Mouse (Mus musculus) ES-E14 (cell line): ENCODE data around the gene Aacs. TPM values are rescaled to one million over a fixed set of nuclear protein-coding genes. Genes with fewer than 3 reads are reported as not detected.

Source experiments
- DNase-seq: peaks from one replicate; pipeline ENCODE4 v3.0.0-alpha.2; 2013; ENCODE audit warnings: low read depth, low spot score
- H3K27ac ChIP-seq: 2 replicates; pipeline ENCODE4 v1.5.1; 2012; ENCODE audit warnings: low read depth, mild to moderate bottlenecking, low read length, moderate library complexity, mixed read lengths; ENCODE audit not compliant: poor library complexity, insufficient read depth, severe bottlenecking
- H3K36me3 ChIP-seq: 2 replicates; pipeline ENCODE4 v1.6.1; 2012; ENCODE audit warnings: mild to moderate bottlenecking, low read length, moderate library complexity, mixed read lengths; ENCODE audit not compliant: control insufficient read depth, poor library complexity, insufficient read depth, severe bottlenecking
- H3K4me1 ChIP-seq, 2 experiments: fragments of 150-350 bp in 1 of 2; sonication (generic) in 1 of 2; 2 replicates each; pipeline ENCODE4 v1.6.1; 2012; ENCODE audit warnings: low read length in 2 of 2, mild to moderate bottlenecking in 1 of 2, mixed read lengths in 1 of 2; ENCODE audit not compliant: control insufficient read depth in 2 of 2, insufficient read depth in 2 of 2, poor library complexity in 1 of 2
- H3K4me3 ChIP-seq, 2 experiments: fragments of 150-350 bp in 1 of 2; sonication (generic) in 1 of 2; 2 replicates each; pipeline ENCODE4 v1.5.1; 2012; ENCODE audit warnings: low read length in 2 of 2, low read depth in 1 of 2, mild to moderate bottlenecking in 1 of 2, mixed read lengths in 1 of 2; ENCODE audit not compliant: insufficient read depth in 1 of 2, poor library complexity in 1 of 2, severe bottlenecking in 1 of 2
- H3K9ac ChIP-seq: 2 replicates; pipeline ENCODE4 v1.6.1; 2012; ENCODE audit warnings: low read depth, mild to moderate bottlenecking, low read length, mixed read lengths; ENCODE audit not compliant: poor library complexity, insufficient read depth, severe bottlenecking
- H3K9me3 ChIP-seq: fragments of 150-350 bp; sonication (generic); 2 replicates; pipeline ENCODE4 v1.6.1; 2012; ENCODE audit warnings: low read depth, mild to moderate bottlenecking, low read length; ENCODE audit not compliant: control insufficient read depth, insufficient read depth
- CHD2 ChIP-seq: IDR thresholded peaks from 2 replicates; pipeline ENCODE4 v1.6.1; 2014; ENCODE audit warnings: mild to moderate bottlenecking, low read depth, low read length, inconsistent platforms
- HCFC1 ChIP-seq: IDR thresholded peaks from 2 replicates; pipeline ENCODE4 v1.6.1; 2012; ENCODE audit warnings: low read length, inconsistent platforms, borderline replicate concordance; ENCODE audit not compliant: insufficient read depth
- MAFK ChIP-seq: IDR thresholded peaks from 2 replicates; pipeline ENCODE4 v1.6.1; 2014; ENCODE audit warnings: mild to moderate bottlenecking, low read depth, low read length, inconsistent platforms; ENCODE audit not compliant: insufficient read depth
- ZC3H11A ChIP-seq: IDR thresholded peaks from 2 replicates; pipeline ENCODE4 v1.6.1; 2012; ENCODE audit warnings: low read depth, mild to moderate bottlenecking, inconsistent platforms, low read length, borderline replicate concordance
- ZNF384 ChIP-seq: IDR thresholded peaks from 2 replicates; pipeline ENCODE4 v1.6.1; 2012; ENCODE audit warnings: low read depth, low read length, inconsistent platforms
- in situ Hi-C, 2 experiments: fragments of 600-800 bp; cut with MboI; formaldehyde crosslinking; loops; one replicate each; pipeline ENCODE4 v1.15.1; 2025; ENCODE audit warnings: low sequenced_read_pairs in 2 of 2, inconsistent platforms in 1 of 2; ENCODE audit not compliant: unreplicated experiment in 2 of 2
- total RNA-seq: library from RNA; depleted of rRNA; stranded (reverse); fragments of 300-350 nt; gene quantifications from 2 replicates; pipeline ENCODE4 v1.2.3, GENCODE M21; 2012

Aacs gene
- total RNA-seq, 1 experiment: 20.6 TPM

GRCm38 (mm10) chr5:125482474-125482873 lies 6.9 kb downstream of the Aacs start:
- in situ Hi-C loops: no loop called here

GRCm38 (mm10) chr5:125483712-125484611 lies 8.3 kb downstream of the Aacs start:
- 0 out of 4 replicates have a peak, but pooled peaks cover 0 to 2% of the 10 kb centered on the region in 2 experiments for H3K4me1 ChIP-seq
- H3K27ac ChIP-seq: no peak overlapping the region
- no peak overlapping the region for H3K4me3 ChIP-seq
- in situ Hi-C loops: no loop called here
- no peak for TF ChIP-seq ZC3H11A
- no peak for TF ChIP-seq MAFK
- no peak for TF ChIP-seq CHD2
- no peak for TF ChIP-seq HCFC1
- TF ChIP-seq ZNF384: no peak
- DNase-seq: no peak
- H3K9ac ChIP-seq: no peak overlapping the region
- H3K9me3 ChIP-seq: no peaks in the 10 kb centered on the region
- peaks cover 3% of the 10 kb centered on the region; the same call in 1 of the 2 replicates for H3K36me3 ChIP-seq

More at GRCm38 (mm10) chr5:125482474-125482873, 6.9 kb downstream of the Aacs start:
- TF ChIP-seq HCFC1 (no peak), MAFK (no peak), CHD2 (no peak), ZNF384 (no peak)
- DNase-seq: no peak
- Histone ChIP-seq H3K9ac (no peak overlapping the region), H3K27ac (no peak overlapping the region), H3K4me1 (peaks cover 0 to 6% of the 10 kb centered on the region in 2 experiments; a peak in 1 of 4 replicates), H3K4me3 (no peak overlapping the region), H3K9me3 (no peaks in the 10 kb centered on the region), H3K36me3 (peaks cover 3% of the 10 kb centered on the region; the same call in 1 of the 2 replicates)

GRCm38 (mm10) chr5:125485031-125485778 lies 9.6 kb downstream of the Aacs start:
- no peak overlapping the region for H3K9ac ChIP-seq
- H3K4me1 ChIP-seq: 0 out of 4 replicates have a peak, but pooled peaks cover 0 to 2% of the 10 kb centered on the region in 2 experiments
- TF ChIP-seq CHD2 (no peak), MAFK (no peak)
- H3K9me3 ChIP-seq: no peaks in the 10 kb centered on the region
- no peak overlapping the region for H3K4me3 ChIP-seq
- DNase-seq: no peak
- no peak overlapping the region for H3K27ac ChIP-seq
- H3K36me3 ChIP-seq: peaks cover 3% of the 10 kb centered on the region; the same call in 1 of the 2 replicates
- in situ Hi-C loops: no loop called here

GRCm38 (mm10) chr5:125486088-125486487 lies 10.5 kb downstream of the Aacs start:
- H3K36me3 ChIP-seq: peaks cover 3% of the 10 kb centered on the region; the same call in 1 of the 2 replicates
- H3K4me1 ChIP-seq: 0 out of 4 replicates have a peak, but pooled peaks cover 0 to under 1% of the 10 kb centered on the region in 2 experiments
- H3K9ac ChIP-seq: no peak overlapping the region
- no peak overlapping the region for H3K4me3 ChIP-seq
- H3K9me3 ChIP-seq: no peaks in the 10 kb centered on the region
- in situ Hi-C loops: no loop called here
- no peak overlapping the region for H3K27ac ChIP-seq
- TF ChIP-seq ZC3H11A: no peak
- no peak for TF ChIP-seq HCFC1
- no peak for TF ChIP-seq CHD2
- no peak for TF ChIP-seq ZNF384
- TF ChIP-seq MAFK: no peak
- no peak for DNase-seq
